Mouse (Mus musculus): ENCODE measurements around the gene Slc35c2. TPM values are rescaled to one million over a fixed set of nuclear protein-coding genes. Genes with fewer than 3 reads are reported as not detected.

Gene Slc35c2
- polyA plus RNA-seq, 1 experiment from 2014 or later, result 67.3 TPM

DNA sequence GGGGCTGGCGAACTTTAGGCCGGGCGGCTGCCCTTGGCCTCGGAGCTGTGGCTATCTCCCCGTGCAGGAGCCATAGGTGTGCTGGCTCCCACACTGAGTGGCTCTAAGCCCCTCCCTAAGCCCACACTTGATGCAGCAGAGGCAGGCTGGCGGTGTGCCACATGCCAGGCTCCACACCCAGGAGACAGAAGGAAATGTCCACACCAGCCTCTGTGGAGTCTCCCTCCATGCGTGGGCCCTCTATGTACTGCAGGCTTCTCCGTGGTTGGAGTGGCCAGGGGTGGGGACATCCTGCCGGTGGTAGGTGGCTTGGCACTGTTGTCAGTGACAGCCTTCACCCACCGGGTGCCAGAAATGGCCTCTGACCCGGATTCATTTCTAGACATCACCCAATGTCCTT, 58.6 kb downstream of the Slc35c2 start:
- H3K27me3 ChIP-seq (ENCODE audit: control insufficient read depth, insufficient read depth, low read length), result peaks cover 55% of the 10 kb centered on the region
- 80% methylated on average over 11 of the region's 11 CpGs for WGBS

More for the DNA sequence above, 58.6 kb downstream of the Slc35c2 start:
- H3K9ac ChIP-seq (ENCODE audit: low read length), result no peak overlapping the region
- H3K4me3 ChIP-seq (replicated peaks; ENCODE audit: low read length), result no peak overlapping the region
- no peak overlapping the region for H3K27ac ChIP-seq (ENCODE audit: low read length)
- H3K9me3 ChIP-seq (replicated peaks; ENCODE audit: control insufficient read depth, low read length), result no peaks in the 10 kb centered on the region
- H3K36me3 ChIP-seq (ENCODE audit: control insufficient read depth, insufficient read depth, low read length), result no peaks in the 10 kb centered on the region
- no peak overlapping the region for H3K4me2 ChIP-seq (ENCODE audit: low read depth, low read length)
- peaks cover 6% of the 10 kb centered on the region; the same call in 1 of the 2 replicates for H3K4me1 ChIP-seq (ENCODE audit: control insufficient read depth, insufficient read depth, low read length)
- no peak for ATAC-seq (ENCODE audit: insufficient read depth, low FRiP score)

Other genes starting within 250 kb of the Slc35c2 start
- gene Cd40, start 232.2 kb downstream of the Slc35c2 start, polyA plus RNA-seq (2015; fragmentation: Nextera tagmentation; extraction: Ambion mirVana), result 7.0 and 7.5 TPM in 2 replicates
- not detected in 2 replicates for gene 1700025C18Rik, start 197.1 kb downstream of the Slc35c2 start, polyA plus RNA-seq (2015; fragmentation: Nextera tagmentation; extraction: Ambion mirVana)
- gene Cdh22, start 53.0 kb downstream of the Slc35c2 start, polyA plus RNA-seq (2015; fragmentation: Nextera tagmentation; extraction: Ambion mirVana), result 0.19 and 0.21 TPM in 2 replicates
- gene Elmo2, start 38.6 kb upstream of the Slc35c2 start, polyA plus RNA-seq (2015; fragmentation: Nextera tagmentation; extraction: Ambion mirVana), result 56.0 and 59.1 TPM in 2 replicates
- gene Zfp663, start 80.9 kb upstream of the Slc35c2 start, polyA plus RNA-seq (2015; fragmentation: Nextera tagmentation; extraction: Ambion mirVana), result 0.64 and 0.87 TPM in 2 replicates
- 4.8 and 5.1 TPM in 2 replicates for gene Zfp334, start 100.4 kb upstream of the Slc35c2 start, polyA plus RNA-seq (2015; fragmentation: Nextera tagmentation; extraction: Ambion mirVana)
- gene Ocstamp, start 112.5 kb upstream of the Slc35c2 start, polyA plus RNA-seq (2015; fragmentation: Nextera tagmentation; extraction: Ambion mirVana), result 0.56 and 0.67 TPM in 2 replicates
- gene Slc13a3, start 185.4 kb upstream of the Slc35c2 start, polyA plus RNA-seq (2015; fragmentation: Nextera tagmentation; extraction: Ambion mirVana), result 0.87 and 1.00 TPM in 2 replicates
- gene Trp53rka, start 205.5 kb upstream of the Slc35c2 start, polyA plus RNA-seq (2015; fragmentation: Nextera tagmentation; extraction: Ambion mirVana), result 24.6 and 26.7 TPM in 2 replicates
- 10.6 and 11.9 TPM in 2 replicates for gene Slc2a10, start 215.9 kb upstream of the Slc35c2 start, polyA plus RNA-seq (2015; fragmentation: Nextera tagmentation; extraction: Ambion mirVana)